8 mouse cellular contexts compared by ENCODE assay signal in genomic region chr11:106159216-106159920, GRCm38 (mm10). TPM values are rescaled to one million over a fixed set of nuclear protein-coding genes. Genes with fewer than 3 reads are reported as not detected.
A peak's percentile ranks its signal among the peaks of the same experiment; 100 is the strongest.
DNase-seq lines count a peak whose midpoint lies in the region; ATAC-seq and TF ChIP-seq lines count a peak whose summit lies in the region.

No protein-coding gene starts in this region.

- peak overlapping the region; percentile 87 for H3K4me2 ChIP-seq in hindbrain, postnatal 0 days (ENCODE audit: low read depth, low read length)
- peak overlapping the region; percentile 62 for H3K4me2 ChIP-seq in limb, embryonic 14.5 days (replicated peaks; ENCODE audit: low read depth, low read length, severe bottlenecking)
- peak overlapping the region; percentile 96 for H3K4me2 ChIP-seq in midbrain, embryonic 13.5 days (replicated peaks)

- peak overlapping the region; percentile 95 for H3K4me3 ChIP-seq in bone marrow macrophage, adult 2 months (ENCODE audit: insufficient read depth, low read length)
- peak overlapping the region; percentile 88 for H3K4me3 ChIP-seq in forebrain, embryonic 10.5 days
- H3K4me3 ChIP-seq in hindbrain, postnatal 0 days (ENCODE audit: low read length): peak overlapping the region; percentile 59
- peak overlapping the region; percentile 83 for H3K4me3 ChIP-seq in limb, embryonic 14.5 days (replicated peaks; ENCODE audit: low read length)
- H3K4me3 ChIP-seq in midbrain, embryonic 13.5 days (replicated peaks): peak overlapping the region; percentile 83
- peak overlapping the region; percentile 87 for H3K4me3 ChIP-seq in testis, adult 2 months (ENCODE audit: control insufficient read depth, low read depth, low read length)

- TF ChIP-seq CTCF in bone marrow macrophage, adult 2 months (IDR thresholded peaks at IDR 0.05; ENCODE audit: low read depth, low read length): no peak
- TF ChIP-seq CTCF in hindbrain, postnatal 0 days (IDR thresholded peaks at IDR 0.05; ENCODE audit: low read depth): no peak
- TF ChIP-seq CTCF in testis, adult 2 months (IDR thresholded peaks at IDR 0.05; ENCODE audit: control insufficient read depth, insufficient read depth, insufficient replicate concordance, low read depth, low read length): no peak

- H3K27ac ChIP-seq in bone marrow macrophage, adult 2 months (ENCODE audit: insufficient read depth, low read depth, low read length): peak overlapping the region; percentile 91
- peak overlapping the region; percentile 99 for H3K27ac ChIP-seq in forebrain, embryonic 10.5 days
- peak overlapping the region; percentile 95 for H3K27ac ChIP-seq in hindbrain, postnatal 0 days
- H3K27ac ChIP-seq in limb, embryonic 14.5 days (replicated peaks; ENCODE audit: low read depth, low read length): peak overlapping the region; percentile 95
- H3K27ac ChIP-seq in midbrain, embryonic 13.5 days: peak overlapping the region; percentile 98
- H3K27ac ChIP-seq in testis, adult 2 months (ENCODE audit: control insufficient read depth, insufficient read depth, low read depth, low read length): peak overlapping the region; percentile 93

- H3K9me3 ChIP-seq in forebrain, embryonic 10.5 days: no peaks in the 10 kb centered on the region
- H3K9me3 ChIP-seq in hindbrain, postnatal 0 days (ENCODE audit: low read length): no peaks in the 10 kb centered on the region
- no peaks in the 10 kb centered on the region for H3K9me3 ChIP-seq in limb, embryonic 14.5 days (ENCODE audit: control insufficient read depth, low read length)
- no peaks in the 10 kb centered on the region for H3K9me3 ChIP-seq in midbrain, embryonic 13.5 days

- peaks cover 71% of the 10 kb centered on the region for H3K36me3 ChIP-seq in forebrain, embryonic 10.5 days (replicated peaks)
- peaks cover 29% of the 10 kb centered on the region for H3K36me3 ChIP-seq in hindbrain, postnatal 0 days (ENCODE audit: insufficient read depth, low read length)
- H3K36me3 ChIP-seq in limb, embryonic 14.5 days (ENCODE audit: control insufficient read depth, insufficient read depth, low read length): peaks cover 56% of the 10 kb centered on the region
- H3K36me3 ChIP-seq in midbrain, embryonic 13.5 days: peaks cover 47% of the 10 kb centered on the region
- H3K36me3 ChIP-seq in testis, adult 2 months (ENCODE audit: control insufficient read depth, insufficient read depth, low read length): no peaks in the 10 kb centered on the region

- peak overlapping the region; percentile 75 for H3K9ac ChIP-seq in hindbrain, postnatal 0 days (replicated peaks; ENCODE audit: low read length)
- H3K9ac ChIP-seq in limb, embryonic 14.5 days (ENCODE audit: low read depth, low read length, severe bottlenecking): peak overlapping the region; percentile 95
- H3K9ac ChIP-seq in midbrain, embryonic 13.5 days (replicated peaks): peak overlapping the region; percentile 96

- WGBS in forebrain, embryonic 10.5 days: 1% methylated on average over 23 of the region's 25 CpGs
- 2% methylated on average over 24 of the region's 25 CpGs for WGBS in hindbrain, postnatal 0 days
- WGBS in limb, embryonic 14.5 days: 0% methylated on average over 23 of the region's 25 CpGs
- WGBS in midbrain, embryonic 13.5 days: 3% methylated on average over 25 of the region's 25 CpGs

- H3K4me1 ChIP-seq in bone marrow macrophage, adult 2 months (ENCODE audit: control insufficient read depth, insufficient read depth, low read length): peaks cover 26% of the 10 kb centered on the region
- peaks cover 49% of the 10 kb centered on the region for H3K4me1 ChIP-seq in forebrain, embryonic 10.5 days
- peaks cover 11% of the 10 kb centered on the region; the same call in 1 of the 2 replicates for H3K4me1 ChIP-seq in hindbrain, postnatal 0 days (ENCODE audit: insufficient read depth, low read length)
- H3K4me1 ChIP-seq in limb, embryonic 14.5 days (ENCODE audit: control insufficient read depth, insufficient read depth, low read length): peaks cover 21% of the 10 kb centered on the region
- H3K4me1 ChIP-seq in midbrain, embryonic 13.5 days (replicated peaks): peaks cover 52% of the 10 kb centered on the region
- peaks cover 22% of the 10 kb centered on the region for H3K4me1 ChIP-seq in testis, adult 2 months (ENCODE audit: control insufficient read depth, insufficient read depth, low read length)

- peak; percentile 55 to 69 for DNase-seq in frontal cortex, postnatal 10 days (ENCODE audit: low spot score in 2 of 2)
- no peak for DNase-seq in frontal cortex, postnatal 25 days (ENCODE audit: low spot score in 2 of 2)
- DNase-seq in forebrain, embryonic 10.5 days (ENCODE audit: extremely low spot score, low spot score): peak; percentile 56
- DNase-seq in hindbrain, postnatal 0 days (ENCODE audit: low spot score): peak; percentile 15
- peak; percentile 46 for DNase-seq in limb, embryonic 14.5 days (ENCODE audit: low spot score)

- peak; percentile 42 for ATAC-seq in hindbrain, postnatal 0 days
- peak; percentile 32 for ATAC-seq in limb, embryonic 14.5 days (ENCODE audit: low FRiP score, low read depth)
- peak; percentile 76 for ATAC-seq in midbrain, embryonic 13.5 days

- TF ChIP-seq POLR2A in bone marrow macrophage, adult 2 months (IDR thresholded peaks at IDR 0.05; ENCODE audit: borderline replicate concordance, low read depth, low read length): no peak
- no peak for TF ChIP-seq POLR2A in limb, embryonic 14.5 days (IDR thresholded peaks at IDR 0.05; ENCODE audit: borderline replicate concordance, extremely low read depth, insufficient read depth, insufficient read length)
- no peak for TF ChIP-seq POLR2A in testis, adult 2 months (IDR thresholded peaks at IDR 0.05; ENCODE audit: control insufficient read depth, low read depth, low read length)

- H3K27me3 ChIP-seq in forebrain, embryonic 10.5 days (ENCODE audit: poor library complexity, severe bottlenecking): no peaks in the 10 kb centered on the region
- H3K27me3 ChIP-seq in hindbrain, postnatal 0 days (ENCODE audit: insufficient read depth, low read length): no peaks in the 10 kb centered on the region
- H3K27me3 ChIP-seq in limb, embryonic 14.5 days (ENCODE audit: control insufficient read depth, insufficient read depth, low read length): no peaks in the 10 kb centered on the region
- H3K27me3 ChIP-seq in midbrain, embryonic 13.5 days: no peaks in the 10 kb centered on the region
- no peaks in the 10 kb centered on the region for H3K27me3 ChIP-seq in testis, adult 2 months (ENCODE audit: control insufficient read depth, insufficient read depth, low read length)

RNA-seq across cellular contexts. Expression of gene Gm10840, which starts 1.3 kb away (rescaled TPM):
- not detected in 2 replicates for polyA plus RNA-seq in bone marrow macrophage, adult 2 months (2012; ENCODE audit: insufficient read depth, insufficient read length, missing spikeins)
- 0.82 TPM in 1 of 2 replicates, not detected in the other for polyA plus RNA-seq in forebrain, embryonic 10.5 days (2016; fragmentation: Nextera tagmentation; extraction: Ambion mirVana)
- not detected in 2 replicates for total RNA-seq in hindbrain, postnatal 0 days (2014; rRNA removed)
- polyA plus RNA-seq in hindbrain, postnatal 0 days (2015; fragmentation: Nextera tagmentation; extraction: Ambion mirVana): not detected in 2 replicates
- polyA plus RNA-seq in limb, embryonic 14.5 days (2012; rRNA removed): not detected in 2 replicates
- polyA plus RNA-seq in limb, embryonic 14.5 days (2014; fragmentation: Nextera tagmentation; extraction: Ambion mirVana): not detected in 2 replicates
- 1.7 TPM in 1 of 2 replicates, not detected in the other for polyA plus RNA-seq in midbrain, embryonic 13.5 days (2015; fragmentation: Nextera tagmentation; extraction: Ambion mirVana)
- 124 and 142 TPM in 2 replicates for polyA plus RNA-seq in testis, adult 2 months (2012; rRNA removed)

RNA-seq across cellular contexts. Expression of gene Limd2, which starts 1.3 kb away (rescaled TPM):
- 263 and 272 TPM in 2 replicates for polyA plus RNA-seq in bone marrow macrophage, adult 2 months (2012; ENCODE audit: insufficient read depth, insufficient read length, missing spikeins)
- polyA plus RNA-seq in forebrain, embryonic 10.5 days (2016; fragmentation: Nextera tagmentation; extraction: Ambion mirVana): 364 and 375 TPM in 2 replicates
- 72.2 and 80.6 TPM in 2 replicates for total RNA-seq in hindbrain, postnatal 0 days (2014; rRNA removed)
- 120 and 124 TPM in 2 replicates for polyA plus RNA-seq in hindbrain, postnatal 0 days (2015; fragmentation: Nextera tagmentation; extraction: Ambion mirVana)
- 148 and 169 TPM in 2 replicates for polyA plus RNA-seq in limb, embryonic 14.5 days (2012; rRNA removed)
- 237 and 260 TPM in 2 replicates for polyA plus RNA-seq in limb, embryonic 14.5 days (2014; fragmentation: Nextera tagmentation; extraction: Ambion mirVana)
- 211 TPM in 2 replicates for polyA plus RNA-seq in midbrain, embryonic 13.5 days (2015; fragmentation: Nextera tagmentation; extraction: Ambion mirVana)
- 1,077 and 1,168 TPM in 2 replicates for polyA plus RNA-seq in testis, adult 2 months (2012; rRNA removed)

RNA-seq across cellular contexts. Expression of gene Strada, which starts 42.6 kb away (rescaled TPM):
- polyA plus RNA-seq in bone marrow macrophage, adult 2 months (2012; ENCODE audit: insufficient read depth, insufficient read length, missing spikeins): 23.8 and 25.4 TPM in 2 replicates
- 41.4 and 41.9 TPM in 2 replicates for polyA plus RNA-seq in forebrain, embryonic 10.5 days (2016; fragmentation: Nextera tagmentation; extraction: Ambion mirVana)
- total RNA-seq in hindbrain, postnatal 0 days (2014; rRNA removed): 34.1 and 39.2 TPM in 2 replicates
- polyA plus RNA-seq in hindbrain, postnatal 0 days (2015; fragmentation: Nextera tagmentation; extraction: Ambion mirVana): 23.6 and 25.0 TPM in 2 replicates
- 46.8 and 62.2 TPM in 2 replicates for polyA plus RNA-seq in limb, embryonic 14.5 days (2012; rRNA removed)
- 24.0 and 28.5 TPM in 2 replicates for polyA plus RNA-seq in limb, embryonic 14.5 days (2014; fragmentation: Nextera tagmentation; extraction: Ambion mirVana)
- 33.8 and 36.9 TPM in 2 replicates for polyA plus RNA-seq in midbrain, embryonic 13.5 days (2015; fragmentation: Nextera tagmentation; extraction: Ambion mirVana)
- 153 and 157 TPM in 2 replicates for polyA plus RNA-seq in testis, adult 2 months (2012; rRNA removed)

RNA-seq across cellular contexts. Expression of gene Ccdc47, which starts 56.8 kb away (rescaled TPM):
- polyA plus RNA-seq in bone marrow macrophage, adult 2 months (2012; ENCODE audit: insufficient read depth, insufficient read length, missing spikeins): 97.3 and 99.5 TPM in 2 replicates
- 77.3 and 77.4 TPM in 2 replicates for polyA plus RNA-seq in forebrain, embryonic 10.5 days (2016; fragmentation: Nextera tagmentation; extraction: Ambion mirVana)
- 15.2 and 16.9 TPM in 2 replicates for total RNA-seq in hindbrain, postnatal 0 days (2014; rRNA removed)
- 85.2 TPM in 2 replicates for polyA plus RNA-seq in hindbrain, postnatal 0 days (2015; fragmentation: Nextera tagmentation; extraction: Ambion mirVana)
- 43.6 and 48.8 TPM in 2 replicates for polyA plus RNA-seq in limb, embryonic 14.5 days (2012; rRNA removed)
- polyA plus RNA-seq in limb, embryonic 14.5 days (2014; fragmentation: Nextera tagmentation; extraction: Ambion mirVana): 63.7 and 66.1 TPM in 2 replicates
- 96.2 and 101 TPM in 2 replicates for polyA plus RNA-seq in midbrain, embryonic 13.5 days (2015; fragmentation: Nextera tagmentation; extraction: Ambion mirVana)
- 8.2 and 11.0 TPM in 2 replicates for polyA plus RNA-seq in testis, adult 2 months (2012; rRNA removed)

RNA-seq across cellular contexts. Expression of gene Ddx42, which starts 57.4 kb away (rescaled TPM):
- polyA plus RNA-seq in bone marrow macrophage, adult 2 months (2012; ENCODE audit: insufficient read depth, insufficient read length, missing spikeins): 42.8 and 46.3 TPM in 2 replicates
- 105 and 109 TPM in 2 replicates for polyA plus RNA-seq in forebrain, embryonic 10.5 days (2016; fragmentation: Nextera tagmentation; extraction: Ambion mirVana)
- total RNA-seq in hindbrain, postnatal 0 days (2014; rRNA removed): 34.1 and 38.1 TPM in 2 replicates
- polyA plus RNA-seq in hindbrain, postnatal 0 days (2015; fragmentation: Nextera tagmentation; extraction: Ambion mirVana): 61.9 and 62.0 TPM in 2 replicates
- polyA plus RNA-seq in limb, embryonic 14.5 days (2012; rRNA removed): 35.3 and 50.4 TPM in 2 replicates
- 63.9 and 73.3 TPM in 2 replicates for polyA plus RNA-seq in limb, embryonic 14.5 days (2014; fragmentation: Nextera tagmentation; extraction: Ambion mirVana)
- 101 and 105 TPM in 2 replicates for polyA plus RNA-seq in midbrain, embryonic 13.5 days (2015; fragmentation: Nextera tagmentation; extraction: Ambion mirVana)
- polyA plus RNA-seq in testis, adult 2 months (2012; rRNA removed): 12.0 and 13.2 TPM in 2 replicates

Comparison
In these comparisons a context has a peak if more than half of its experiments do, and no peak if none do; other contexts are left out.
1. DNase-seq: peak in frontal cortex, postnatal 10 days (2 of 2), forebrain, embryonic 10.5 days (single experiment), hindbrain, postnatal 0 days (single experiment) and limb, embryonic 14.5 days (single experiment); none in frontal cortex, postnatal 25 days (0 of 2).
2. RNA of gene Gm10840, which starts 1.3 kb away (polyA plus RNA-seq): 124 to 142 TPM in testis, adult 2 months; 0.82 TPM in forebrain, embryonic 10.5 days, 1.7 TPM in midbrain, embryonic 13.5 days, not detected in limb, embryonic 14.5 days, not detected in hindbrain, postnatal 0 days and not detected in bone marrow macrophage, adult 2 months; every median in the first group is over 10 times any median in the second.
3. Peak in every context shown above with its lines, with median percentiles within 50 percentile points of each other: H3K27ac ChIP-seq, H3K4me3 ChIP-seq, ATAC-seq, H3K4me2 ChIP-seq and H3K9ac ChIP-seq.